Mouse (Mus musculus) MEL-GATA-1-ER (cell line): ENCODE measurements around the gene Gm21987.

Source experiments
- DNase-seq: peaks from one replicate; pipeline ENCODE4 v3.0.0-alpha.2; 2012; ENCODE audit warnings: low read depth; ENCODE audit errors: extremely low read depth

Gene Gm21987

DNA sequence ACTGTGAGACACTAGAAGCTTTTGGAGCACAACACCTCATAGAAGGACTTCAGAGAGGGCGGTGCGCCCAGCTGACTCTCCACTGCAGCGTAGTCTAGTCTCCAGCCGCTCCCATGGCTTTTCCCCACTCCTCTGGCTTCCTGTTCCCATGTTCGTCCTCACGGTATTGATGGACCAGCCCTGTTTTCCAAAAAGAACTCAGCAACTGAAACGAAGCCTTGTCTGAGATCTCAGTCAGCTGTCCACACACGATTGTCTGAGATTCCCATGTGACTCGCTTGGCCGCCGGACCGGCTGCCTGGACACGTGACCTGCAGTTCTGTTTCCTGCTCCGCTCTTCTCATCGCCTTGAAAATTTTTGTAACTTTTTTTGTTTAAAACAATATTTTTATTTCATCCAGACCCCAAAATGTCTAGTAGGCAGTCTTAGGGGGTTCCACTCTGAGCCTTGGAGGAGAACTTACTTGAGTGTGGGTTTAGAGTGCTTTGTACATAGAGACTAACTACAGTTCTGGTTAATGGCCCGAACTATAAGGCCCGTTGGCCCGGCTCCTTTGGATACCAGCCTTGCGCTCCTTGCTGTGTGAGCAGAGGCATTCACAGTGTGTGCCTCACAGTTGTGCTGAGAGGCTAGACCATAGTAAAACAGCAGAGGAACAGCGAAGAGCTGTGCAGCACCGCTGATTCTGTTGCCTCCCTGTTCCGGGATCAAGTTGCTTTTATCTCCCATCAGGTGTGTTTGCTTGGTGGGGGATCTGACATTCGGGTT lies 45.5 kb downstream of the Gm21987 start:
- DNase-seq, result no peak

DNA sequence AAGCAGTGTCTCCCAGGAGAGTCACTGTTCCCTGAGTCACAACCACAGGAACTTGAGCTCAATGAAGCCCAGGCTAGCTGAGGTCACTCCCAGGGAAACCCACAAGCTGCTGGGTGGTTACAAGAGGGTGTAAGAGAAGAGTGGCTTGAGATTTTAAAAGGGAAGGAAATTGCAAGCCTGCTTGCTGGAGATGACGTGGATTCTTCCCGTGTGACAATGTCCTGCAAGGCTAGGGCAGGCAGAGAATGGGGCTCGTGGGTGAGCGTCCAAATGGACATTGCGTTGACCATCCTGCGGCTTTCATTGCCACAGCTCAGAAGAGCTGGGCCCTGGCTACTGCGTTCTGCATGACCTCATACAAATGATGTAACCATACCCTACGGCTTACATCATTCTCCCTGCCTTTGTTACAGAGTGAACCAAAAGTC lies 47.4 kb downstream of the Gm21987 start:
- no peak for DNase-seq

DNA sequence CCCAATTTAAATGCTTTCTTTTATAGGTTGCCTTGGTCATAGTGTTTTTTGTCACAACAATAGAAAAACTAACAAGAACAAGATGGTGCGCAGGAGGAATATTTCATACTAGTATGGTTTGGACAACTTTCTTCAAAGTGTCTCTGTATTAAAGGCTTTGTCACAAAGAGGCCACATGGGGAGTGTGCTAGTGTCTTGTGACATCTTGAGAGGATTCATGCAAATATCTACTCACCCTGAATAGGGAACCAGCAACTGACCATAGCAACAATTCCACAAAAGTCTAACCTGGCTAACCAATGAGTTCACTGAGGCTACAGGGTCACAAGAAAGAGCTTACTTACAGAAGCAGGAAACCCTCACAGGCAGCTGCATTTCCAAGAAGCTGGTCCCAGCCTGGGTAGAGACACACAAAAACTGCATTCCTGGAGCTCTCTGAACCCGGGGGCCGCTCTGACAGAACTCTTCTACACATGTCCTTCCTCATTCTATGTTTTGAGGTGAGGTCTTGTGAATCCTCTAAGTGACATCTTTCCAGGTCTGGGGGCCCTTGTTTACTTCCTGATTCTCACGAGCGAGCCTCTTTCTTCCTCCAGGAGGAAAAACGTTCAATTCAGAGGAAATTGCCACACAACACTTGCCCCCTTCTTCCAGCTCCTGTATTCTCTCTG lies 48.4 kb downstream of the Gm21987 start:
- DNase-seq, result no peak

DNA sequence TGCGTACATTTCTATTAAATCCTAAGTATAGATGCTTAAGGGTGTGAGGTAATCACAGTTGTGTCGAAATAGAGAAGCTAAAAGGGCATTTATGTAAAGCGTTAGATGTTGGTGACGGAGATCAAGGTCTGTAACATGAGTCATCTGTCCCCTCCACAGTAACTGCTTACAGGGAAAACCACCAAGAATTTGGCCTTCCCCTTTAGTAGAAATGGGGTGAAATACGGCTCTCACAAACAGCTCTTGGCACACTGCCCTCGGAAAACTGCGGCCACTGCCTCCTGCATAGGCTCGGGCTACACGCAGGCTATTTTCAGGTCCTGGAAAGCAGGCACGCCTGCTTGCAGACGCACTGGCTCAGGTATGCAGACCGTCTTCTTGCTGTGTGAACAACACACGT lies 49.3 kb downstream of the Gm21987 start:
- no peak for DNase-seq

DNA sequence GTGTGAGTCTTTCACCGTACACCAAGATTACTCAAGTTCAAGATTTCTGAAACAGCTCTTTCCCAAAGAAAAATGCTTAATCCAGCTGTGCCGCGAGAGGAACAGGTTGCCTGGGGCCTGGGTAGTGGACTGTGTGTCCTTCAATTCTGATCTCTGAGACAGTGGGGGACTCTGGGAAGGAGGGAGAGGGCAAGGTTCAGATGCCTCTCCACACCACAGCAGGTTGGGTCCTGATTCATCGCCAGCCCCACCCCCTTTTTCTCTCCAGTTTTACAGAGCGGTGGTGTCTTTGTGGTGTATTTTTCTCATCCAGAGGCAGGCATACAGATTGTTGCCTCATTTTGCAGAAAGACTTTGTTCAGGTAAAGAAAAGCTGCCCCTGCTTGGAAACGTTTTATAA lies 51.4 kb downstream of the Gm21987 start:
- no peak for DNase-seq

DNA sequence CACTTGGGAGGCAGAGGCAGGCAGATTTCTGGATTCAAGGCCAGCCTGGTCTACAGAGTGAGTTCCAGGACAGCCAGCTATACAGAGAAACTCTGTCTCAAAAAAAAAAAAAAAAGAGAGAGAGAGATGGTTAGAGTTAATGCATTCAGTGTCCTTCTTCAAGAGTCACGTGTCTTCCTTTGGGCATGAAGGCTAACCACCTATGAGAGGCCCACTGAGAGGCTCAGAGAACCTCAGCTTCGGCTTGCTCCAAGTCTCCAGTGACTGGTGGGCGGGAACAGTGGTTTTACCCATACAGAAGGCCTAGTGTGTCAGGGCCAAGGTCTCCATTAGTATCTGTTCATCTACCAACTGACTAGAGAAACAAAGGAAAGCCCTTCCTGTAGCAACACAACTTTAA lies 52.2 kb downstream of the Gm21987 start:
- DNase-seq, result no peak

DNA sequence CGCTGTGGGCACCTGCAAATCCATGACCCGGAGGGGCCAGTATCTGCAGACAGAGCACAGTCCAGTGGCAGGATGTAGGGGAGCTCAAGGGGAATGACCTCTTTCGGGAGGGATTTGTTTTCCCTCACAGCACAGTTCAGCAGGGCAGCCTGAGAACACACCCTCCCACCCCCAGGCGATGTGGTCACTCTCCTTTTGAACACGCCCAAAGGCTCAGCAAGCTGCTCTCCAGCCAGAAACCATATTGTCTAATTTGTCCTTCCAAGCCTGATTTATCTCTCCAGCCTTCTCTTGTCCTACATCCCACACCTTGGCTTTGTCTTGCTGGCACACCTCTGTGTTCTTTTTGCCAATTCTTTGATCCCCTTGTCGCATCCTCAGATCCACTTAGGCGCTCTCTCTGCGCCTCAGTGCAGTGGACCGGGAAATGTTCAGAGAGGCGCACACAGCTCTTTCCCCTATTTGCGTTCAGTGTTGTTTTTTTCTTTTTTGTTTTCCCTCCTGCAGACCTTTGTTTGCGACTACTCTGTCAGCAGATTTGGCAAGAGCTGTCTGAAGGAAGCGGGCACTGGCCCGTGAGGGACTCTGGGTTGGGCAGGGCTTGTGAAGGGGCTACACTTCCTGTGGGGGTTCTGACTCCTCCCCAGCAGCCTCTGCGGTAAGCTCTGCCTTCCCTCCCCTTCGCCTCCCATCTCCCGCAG lies 52.8 kb downstream of the Gm21987 start:
- no peak for DNase-seq

DNA sequence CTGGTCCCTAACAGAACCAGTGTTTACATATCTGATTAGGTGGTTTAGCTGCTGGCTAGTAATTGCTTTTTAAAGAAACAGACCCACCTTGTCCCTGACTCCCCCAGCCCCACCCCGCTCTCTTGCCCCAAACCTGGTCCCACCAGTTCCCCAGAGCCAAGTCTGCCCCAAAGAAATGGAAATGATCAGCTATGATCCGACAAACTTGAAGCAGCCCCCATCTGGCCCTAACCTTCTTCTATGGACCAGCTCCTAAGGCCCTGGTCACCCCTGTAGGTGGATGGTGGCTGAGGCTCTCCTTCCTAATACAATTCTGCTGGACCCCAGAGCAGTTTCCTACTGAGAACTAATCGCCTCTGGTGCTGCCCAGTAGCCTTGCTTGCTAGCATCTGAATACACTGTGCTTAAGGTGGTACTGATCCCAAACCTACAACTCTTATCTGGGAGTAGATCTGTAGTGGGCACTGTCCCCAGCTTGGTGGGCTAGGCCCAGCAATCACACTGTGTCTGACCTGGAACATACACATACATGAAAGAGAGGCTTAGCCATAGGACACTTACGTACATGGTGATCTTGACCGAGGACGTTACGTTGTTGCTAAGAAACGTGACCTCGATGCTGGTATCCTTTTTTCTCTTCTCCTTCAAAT lies 53.6 kb downstream of the Gm21987 start:
- no peak for DNase-seq

DNA sequence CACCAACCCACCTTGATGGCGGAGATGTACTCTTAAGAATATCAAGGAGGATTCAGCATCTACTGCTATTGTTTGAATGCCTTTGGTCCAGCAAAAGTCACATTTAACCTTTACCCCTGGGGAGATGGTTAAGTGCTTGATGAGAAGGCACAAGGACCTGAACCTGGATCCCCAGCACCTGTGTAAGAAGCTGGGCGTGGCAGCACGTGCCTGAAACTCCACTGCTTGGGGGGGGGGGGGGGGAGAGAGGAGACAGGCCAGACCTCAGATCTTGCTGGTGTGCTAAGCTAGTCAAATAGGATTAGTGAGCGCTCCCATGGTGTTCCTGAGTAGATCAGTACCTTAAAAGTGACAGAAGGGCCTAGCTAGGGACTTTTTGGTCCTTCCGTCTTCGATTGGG lies 54.6 kb downstream of the Gm21987 start:
- no peak for DNase-seq

DNA sequence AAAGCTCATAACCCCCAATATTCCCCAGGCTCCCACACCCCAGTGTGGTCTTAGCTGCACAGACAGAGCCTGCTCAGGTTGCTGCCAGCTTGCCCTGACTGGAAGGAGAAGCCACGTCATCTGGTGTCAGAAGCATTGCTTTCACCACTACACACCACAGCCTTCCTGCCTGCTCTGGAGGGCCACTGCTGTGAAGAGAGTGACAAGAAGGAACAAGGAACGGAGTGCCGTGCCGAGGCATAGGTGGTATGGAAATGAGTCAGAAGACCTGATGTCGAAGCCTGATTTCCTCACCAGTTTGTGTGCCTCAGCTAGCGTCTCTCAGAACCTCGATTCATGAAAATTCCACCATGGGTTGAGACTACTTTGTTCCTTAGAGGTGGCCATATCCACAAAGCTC lies 56.8 kb downstream of the Gm21987 start:
- no peak for DNase-seq

DNA sequence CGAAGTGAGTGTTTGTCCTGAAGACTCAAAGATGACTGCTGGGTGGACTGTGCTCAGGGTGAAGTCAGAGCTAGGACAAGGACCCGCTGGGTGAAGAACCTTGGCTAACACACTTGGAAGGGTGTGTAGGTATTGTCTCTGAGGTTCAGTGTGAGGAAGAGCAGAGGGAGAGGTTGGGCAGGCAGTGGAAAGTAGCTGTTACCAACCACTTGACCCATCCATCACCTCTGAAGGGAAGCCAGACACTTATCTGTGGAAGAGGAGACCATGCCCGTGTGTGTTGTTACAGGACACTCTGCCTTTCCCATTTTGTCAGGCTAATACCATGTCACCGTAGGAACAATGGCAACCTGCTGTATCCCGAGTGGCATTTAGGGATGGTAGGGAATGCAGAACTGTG lies 59.5 kb downstream of the Gm21987 start:
- no peak for DNase-seq

DNA sequence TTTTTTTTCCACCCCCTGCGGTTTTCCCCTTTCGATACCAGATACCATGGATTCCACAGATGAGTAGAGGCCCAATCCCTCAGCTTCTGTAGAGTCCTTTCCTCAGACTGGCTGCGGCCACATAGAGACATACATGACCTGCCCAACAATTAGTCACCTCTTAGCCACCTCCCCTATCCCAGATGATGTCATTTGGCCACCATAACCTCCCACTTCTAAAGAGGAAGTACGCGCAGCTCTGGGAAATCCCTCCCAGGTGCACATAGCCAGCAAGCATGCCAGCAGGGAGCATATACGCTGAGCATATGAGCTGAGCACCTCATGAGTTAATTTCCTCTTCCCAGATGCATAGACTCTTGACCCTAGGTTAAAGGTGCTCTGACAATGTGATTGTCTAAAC lies 59.9 kb downstream of the Gm21987 start:
- DNase-seq, result no peak

DNA sequence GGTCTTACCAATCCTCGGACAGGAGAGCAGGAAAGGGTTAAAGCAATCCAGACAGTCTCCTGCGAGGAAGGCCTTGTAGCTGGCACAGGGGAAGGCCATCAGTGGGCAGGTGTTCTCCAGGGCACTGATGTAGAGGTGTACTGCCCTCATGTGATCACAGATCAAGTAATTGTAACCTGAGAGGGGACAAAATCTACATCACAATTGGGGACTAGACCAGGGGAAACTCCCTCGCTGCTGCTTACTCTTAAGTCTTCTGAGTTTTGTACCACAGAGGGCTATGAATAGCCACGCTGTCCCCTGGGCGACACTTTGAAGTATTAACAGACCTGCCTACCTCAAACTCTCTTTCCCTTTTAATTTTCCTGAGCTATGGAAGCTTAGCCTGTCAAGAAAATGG lies 60.7 kb downstream of the Gm21987 start:
- no peak for DNase-seq

DNA sequence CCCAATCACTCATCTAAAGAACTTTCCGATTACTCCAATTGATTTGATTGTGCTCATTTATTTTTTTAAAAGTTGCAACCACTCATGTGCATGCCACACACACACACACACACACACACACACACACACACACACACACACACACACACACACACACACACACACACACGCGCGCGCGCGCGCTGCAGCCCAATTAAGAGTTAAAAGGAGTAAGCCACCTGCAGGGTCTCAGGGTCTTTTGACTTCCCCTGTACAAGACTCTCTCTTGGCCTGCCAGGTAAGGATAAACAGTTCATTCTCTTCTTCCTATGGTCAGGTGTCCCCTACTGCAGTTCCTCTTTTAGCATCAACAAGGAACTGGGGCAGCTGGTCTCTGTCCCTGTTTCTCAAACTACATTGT lies 61.6 kb downstream of the Gm21987 start:
- no peak for DNase-seq
